Mouse (Mus musculus): ENCODE results near the gene Pgs1. TPM values are rescaled to one million over a fixed set of nuclear protein-coding genes. Genes with fewer than 3 reads are reported as not detected.
A peak's percentile ranks its signal among the peaks of the same experiment; 100 is the strongest.

The Pgs1 gene
- total RNA-seq, 1 experiment from 2014 or later, result 58.9 TPM

- DNase-seq, result peak; percentile 57
Observed at GRCm38 (mm10) chr11:118003176-118003575, 17.1 kb downstream of the Pgs1 start.

DNA sequence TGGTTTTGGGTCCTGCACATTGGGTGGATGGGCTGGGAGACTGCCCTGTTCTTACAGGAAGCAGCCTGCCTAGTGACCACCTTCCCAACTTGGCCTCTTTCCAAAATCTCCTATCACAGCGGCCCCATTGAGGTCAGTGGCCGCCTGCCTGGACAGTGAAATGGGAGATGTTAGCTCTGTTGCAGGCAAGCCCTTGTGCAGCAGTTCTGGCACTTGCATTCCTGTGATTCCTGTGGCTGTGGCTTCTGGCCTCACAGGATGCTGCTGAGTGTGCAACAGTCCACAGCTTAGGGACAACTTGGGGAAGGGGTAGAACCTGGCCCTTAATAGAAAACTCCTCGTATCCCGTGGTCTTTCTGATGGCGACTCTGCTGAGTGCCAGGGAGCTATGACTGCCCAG is 17.6 kb downstream of the Pgs1 start:
- DNase-seq, result no peak

- no peak for DNase-seq
Observed at GRCm38 (mm10) chr11:118004217-118004616, 18.1 kb downstream of the Pgs1 start.

- DNase-seq, result peak; percentile 30
Observed at GRCm38 (mm10) chr11:118007460-118008143, 21.5 kb downstream of the Pgs1 start.

DNA sequence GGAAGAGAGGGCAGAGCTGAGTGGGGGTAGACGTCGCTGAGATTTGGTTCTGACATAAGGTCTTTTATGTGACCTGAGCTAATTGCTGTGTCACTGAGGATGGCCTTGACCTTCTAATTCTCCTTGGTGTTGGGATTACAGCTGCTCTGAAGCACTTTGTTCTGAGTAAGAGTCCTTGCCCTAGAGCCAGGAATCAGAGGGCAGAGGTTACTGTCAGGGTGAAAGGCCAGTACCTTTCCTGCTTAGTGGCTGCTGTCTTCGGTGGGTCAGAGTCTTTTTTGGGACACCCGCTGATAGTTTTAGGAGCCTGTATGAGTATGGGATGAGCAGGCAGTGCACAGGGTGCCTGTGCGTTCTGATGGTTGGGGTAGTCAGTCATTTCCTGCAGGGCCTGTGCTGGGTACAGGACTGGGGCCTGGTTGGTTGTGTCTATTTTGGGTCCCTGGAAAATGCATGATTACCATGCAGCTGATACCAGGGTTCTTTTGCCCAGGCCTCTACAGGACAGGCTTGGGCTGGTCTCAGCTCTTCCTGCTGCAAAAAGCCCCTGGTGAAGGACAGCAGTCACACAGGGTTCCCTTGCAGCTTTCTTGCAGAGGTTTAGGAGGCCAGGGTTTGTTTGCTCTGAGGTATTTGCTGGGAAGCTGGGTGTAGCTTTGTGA is 22.2 kb downstream of the Pgs1 start:
- no peak for DNase-seq

DNA sequence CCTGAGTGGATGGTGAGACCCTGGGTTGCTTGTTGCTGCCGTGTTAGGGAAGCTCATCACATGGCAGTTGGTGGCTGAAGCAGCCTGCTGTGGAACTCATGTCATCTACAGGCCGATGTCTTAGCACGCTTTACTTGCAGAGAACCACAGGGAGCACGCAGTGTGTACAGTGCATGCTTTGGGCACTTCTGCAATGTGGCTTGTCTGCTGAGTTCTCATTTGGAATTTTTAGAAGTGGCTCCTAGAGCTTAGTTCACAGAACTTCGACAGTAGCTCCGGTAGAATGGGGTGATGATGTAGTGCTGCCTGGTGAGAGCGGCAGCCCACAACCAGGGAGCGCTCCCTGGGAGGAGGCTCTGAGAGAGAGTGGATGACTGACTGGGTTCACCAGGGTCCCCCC is 22.8 kb downstream of the Pgs1 start:
- no peak for DNase-seq

DNA sequence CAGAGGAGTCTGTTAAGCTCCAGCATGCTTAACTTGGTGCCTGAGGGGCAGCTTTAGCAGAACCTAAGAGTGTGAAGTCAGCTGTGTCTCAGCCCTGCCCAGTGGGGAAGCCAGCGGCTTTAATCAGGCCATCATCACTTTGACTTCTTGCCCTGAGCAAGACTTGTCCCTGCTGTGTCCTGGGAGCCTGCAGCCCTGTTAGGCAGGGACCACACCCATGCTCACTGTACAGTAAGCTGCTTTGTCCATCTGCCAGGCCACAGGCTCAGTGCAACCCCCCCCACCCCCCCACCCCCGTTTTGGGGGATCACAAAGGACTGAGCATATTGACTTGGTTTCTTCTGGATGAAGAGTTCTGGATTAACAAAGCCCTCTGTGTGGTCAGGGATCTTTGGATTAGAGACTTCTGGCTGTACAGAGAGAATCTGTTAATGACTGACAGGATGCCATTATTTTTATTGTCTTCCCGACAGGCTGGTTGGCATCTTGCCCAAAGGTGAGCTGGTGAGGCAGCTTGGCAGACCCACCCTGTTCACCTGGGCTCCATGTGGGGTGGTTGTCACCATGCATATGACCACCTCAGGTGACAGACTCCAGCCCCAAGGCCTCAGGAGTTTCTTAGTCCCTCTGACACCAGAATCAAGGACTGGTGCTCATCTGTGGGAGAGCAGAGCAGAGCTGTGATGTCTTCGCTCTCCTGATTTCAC is 23.9 kb downstream of the Pgs1 start:
- DNase-seq, result no peak

DNA sequence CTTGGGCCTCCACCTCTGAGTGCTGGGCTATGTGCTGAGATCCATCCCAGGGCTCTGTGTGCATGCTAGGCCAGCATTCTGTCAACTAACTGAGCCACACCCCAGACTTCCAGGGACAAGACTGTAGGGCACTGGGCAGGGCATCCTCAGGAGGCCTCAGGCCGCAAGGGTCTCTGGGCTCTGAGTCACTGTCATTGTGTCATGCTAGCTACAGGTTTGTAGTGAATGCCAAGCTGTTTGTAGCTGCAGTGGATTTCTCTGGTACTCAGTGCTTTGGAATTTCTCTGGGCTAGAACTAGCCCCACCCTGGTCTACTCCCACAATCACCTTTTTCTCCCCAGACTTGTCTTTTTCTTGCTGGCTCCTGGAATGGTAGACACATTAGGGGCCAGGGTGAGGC is 26.5 kb downstream of the Pgs1 start:
- DNase-seq, result no peak

- no peak for DNase-seq
Observed at GRCm38 (mm10) chr11:118013339-118013738, 27.2 kb downstream of the Pgs1 start.

DNA sequence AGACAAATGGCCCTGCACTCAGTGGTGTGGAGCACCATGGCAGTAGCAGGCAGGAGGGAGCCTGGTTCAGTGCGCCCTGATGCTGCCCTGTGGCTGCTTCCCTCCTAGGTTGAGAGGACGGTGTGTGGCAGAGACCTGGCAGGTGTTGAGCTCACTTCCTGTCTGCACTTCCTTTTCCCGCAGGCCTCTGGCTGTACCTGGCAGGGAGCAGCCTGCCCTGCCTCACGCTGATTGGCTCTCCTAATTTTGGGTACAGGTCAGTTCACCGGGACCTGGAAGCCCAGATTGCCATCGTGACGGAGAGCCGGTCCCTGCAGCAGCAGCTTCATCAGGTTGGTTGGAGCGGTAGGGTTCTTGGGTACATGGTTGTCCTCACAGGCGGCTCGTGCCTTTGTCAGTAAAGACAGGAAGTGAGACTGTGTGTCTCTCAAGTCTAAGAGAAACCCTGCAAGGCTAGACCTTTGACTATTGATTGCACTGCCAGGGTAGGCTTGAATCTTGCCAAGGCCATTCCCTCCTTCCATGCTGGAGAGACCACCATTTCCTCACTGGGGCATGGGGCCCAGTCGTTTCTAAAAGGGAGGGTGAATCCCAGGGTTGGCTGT is 28.4 kb downstream of the Pgs1 start:
- no peak for DNase-seq

GRCm38 (mm10) chr11:118015381-118016145 is 29.5 kb downstream of the Pgs1 start:
- DNase-seq, result no peak

DNA sequence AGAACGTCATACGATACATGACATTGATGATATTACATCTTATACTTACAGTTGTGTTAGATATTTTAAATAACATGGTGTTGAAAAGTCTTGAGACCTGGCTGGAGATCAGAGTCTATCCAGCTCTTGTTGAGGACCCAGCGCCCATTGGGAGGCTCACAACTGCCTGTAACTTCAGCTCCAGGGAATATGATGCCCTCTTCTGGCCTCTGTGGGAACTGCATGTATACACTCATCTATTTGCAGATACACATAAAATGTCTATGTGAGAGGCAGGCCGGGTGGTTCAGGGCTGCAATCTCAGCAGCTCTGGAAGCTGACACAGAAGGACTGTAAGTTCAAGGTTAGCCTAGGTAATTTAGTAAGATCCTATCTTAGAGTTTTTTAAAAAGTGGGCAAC is 32.2 kb downstream of the Pgs1 start:
- DNase-seq, result no peak

DNA sequence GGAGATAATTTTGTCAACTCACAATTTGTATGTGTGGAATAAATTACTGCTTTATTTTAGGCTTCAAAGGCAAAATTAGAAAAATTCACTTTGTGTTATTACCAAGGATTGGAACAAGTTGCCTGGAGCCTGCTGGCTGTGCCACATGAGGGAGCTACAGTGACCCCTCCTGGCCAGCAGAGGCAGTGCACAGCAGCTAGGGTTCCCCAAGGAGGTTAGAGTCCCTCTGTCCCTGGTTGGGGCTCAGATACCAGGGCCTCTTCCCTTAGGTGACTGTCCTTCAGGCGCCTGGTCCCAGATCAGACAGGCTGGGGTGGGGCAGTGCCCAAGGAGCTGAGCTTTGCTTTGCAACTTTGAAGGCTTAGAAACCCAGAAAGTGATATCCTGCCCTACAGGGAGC is 35.7 kb downstream of the Pgs1 start:
- DNase-seq, result peak; percentile 77

DNA sequence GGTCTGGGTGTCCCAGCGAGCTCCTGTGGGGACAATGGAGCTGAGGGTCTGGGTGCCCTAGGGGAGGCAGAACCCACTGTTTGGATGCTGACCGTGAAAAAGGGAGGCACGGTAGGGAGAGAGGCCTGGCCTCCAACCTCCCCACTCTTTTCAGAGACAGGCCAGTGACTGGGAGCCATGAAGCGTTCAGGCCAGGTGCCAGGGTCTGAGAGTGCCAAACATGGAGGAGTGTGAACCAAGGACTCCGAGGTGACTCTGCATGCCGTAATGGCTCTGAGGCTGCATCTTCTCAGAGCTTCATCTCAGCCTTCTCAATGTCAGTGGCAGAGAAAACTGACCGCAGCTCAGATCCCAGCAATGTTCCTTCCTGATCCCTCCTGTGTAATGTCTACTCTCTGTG is 37.4 kb downstream of the Pgs1 start:
- DNase-seq, result no peak

DNA sequence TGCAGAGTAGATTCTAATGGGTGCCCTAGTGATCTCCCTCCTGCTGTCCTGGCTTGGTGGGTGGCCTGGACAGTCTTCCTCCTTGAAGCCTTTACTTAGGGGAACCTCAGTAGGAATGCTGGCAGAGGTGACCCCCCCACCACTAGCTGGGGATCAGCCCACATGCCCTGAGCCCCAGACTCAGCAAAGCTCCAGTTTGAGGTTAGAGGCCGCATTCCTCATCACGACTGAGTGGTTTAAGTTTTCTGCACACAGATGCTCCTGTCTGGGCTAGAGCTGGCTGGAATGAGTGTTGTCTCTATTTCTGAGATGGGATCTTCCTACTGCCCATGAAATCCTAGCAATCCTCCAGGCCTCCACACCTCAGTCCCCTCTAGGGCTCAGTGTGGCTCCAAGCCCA is 38.0 kb downstream of the Pgs1 start:
- no peak for DNase-seq

- no peak for DNase-seq
Observed at GRCm38 (mm10) chr11:118029170-118029569, 43.1 kb downstream of the Pgs1 start.

- no peak for DNase-seq
Observed at GRCm38 (mm10) chr11:118031134-118031533, 45.0 kb downstream of the Pgs1 start.

GRCm38 (mm10) chr11:118034395-118034794 is 48.3 kb downstream of the Pgs1 start:
- no peak for DNase-seq

DNA sequence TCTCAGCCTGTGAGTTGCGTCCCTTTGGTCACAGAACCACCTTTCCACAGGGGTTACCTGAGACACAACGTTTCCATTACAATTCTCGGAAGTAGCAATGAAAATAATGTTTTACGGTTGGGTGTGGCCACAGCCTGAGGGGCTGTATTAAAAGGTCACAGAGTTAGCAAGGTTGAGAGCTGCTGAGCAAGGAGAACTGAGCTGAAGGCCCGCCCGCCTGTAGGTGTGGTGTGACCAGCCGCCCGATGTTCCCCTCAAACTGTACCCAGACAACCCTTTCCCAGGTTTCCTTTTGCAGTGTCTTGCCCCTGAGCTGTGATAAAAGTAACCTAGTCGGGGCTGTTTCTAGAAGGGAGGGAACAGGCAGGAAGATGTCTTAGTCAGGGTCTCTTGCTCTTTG is 49.0 kb downstream of the Pgs1 start:
- DNase-seq, result no peak

DNA sequence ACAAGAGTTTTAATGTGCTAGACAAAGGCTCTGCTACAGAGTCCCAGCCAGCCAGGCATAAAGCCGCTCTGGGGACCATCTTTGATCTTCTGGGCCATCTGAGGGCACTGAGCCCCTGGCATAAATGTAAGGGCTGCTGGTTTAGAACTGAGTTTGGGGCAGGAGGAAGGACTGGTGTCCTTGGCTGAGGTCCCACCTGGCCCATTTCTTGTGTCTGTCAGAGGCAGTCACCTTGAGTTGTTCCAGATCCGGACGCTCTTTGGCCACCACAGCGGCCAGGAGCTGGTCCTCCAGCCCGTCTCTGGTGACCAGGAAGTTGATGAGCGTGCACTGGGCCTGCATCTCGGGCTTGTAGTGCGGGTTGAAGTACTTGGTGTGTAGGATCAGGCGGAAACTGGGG is 56.7 kb downstream of the Pgs1 start:
- DNase-seq, result no peak

DNA sequence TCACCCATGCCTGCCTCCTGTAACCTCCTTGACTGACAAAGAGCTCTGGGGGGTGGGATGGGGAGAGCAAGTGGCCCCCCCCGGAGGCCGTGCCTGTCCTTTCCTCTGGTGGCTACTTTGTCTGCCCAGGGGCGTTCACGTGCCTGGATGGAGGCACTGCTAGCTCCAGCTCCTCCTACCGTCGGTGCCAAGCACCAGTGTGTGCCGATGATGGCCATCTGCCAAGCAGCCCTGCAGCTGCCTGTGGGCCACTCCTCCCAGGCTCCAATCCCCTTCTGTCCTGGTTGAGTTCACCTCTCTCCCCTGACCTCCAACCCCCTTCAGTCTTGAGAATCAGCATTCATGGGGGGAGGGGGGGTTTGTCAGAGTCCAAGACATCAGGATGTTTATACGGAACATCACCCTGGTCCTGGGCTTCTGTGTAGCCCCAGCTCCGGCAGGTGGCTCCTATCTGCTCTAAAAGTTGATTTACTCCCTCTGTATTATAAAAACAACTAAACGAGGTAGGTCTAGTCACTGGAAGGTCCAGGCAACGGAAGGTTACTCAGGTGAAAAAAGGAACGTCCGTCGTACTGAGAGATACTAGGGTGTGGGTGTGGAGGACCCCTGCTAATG is 57.3 kb downstream of the Pgs1 start:
- peak; percentile 58 for DNase-seq

DNA sequence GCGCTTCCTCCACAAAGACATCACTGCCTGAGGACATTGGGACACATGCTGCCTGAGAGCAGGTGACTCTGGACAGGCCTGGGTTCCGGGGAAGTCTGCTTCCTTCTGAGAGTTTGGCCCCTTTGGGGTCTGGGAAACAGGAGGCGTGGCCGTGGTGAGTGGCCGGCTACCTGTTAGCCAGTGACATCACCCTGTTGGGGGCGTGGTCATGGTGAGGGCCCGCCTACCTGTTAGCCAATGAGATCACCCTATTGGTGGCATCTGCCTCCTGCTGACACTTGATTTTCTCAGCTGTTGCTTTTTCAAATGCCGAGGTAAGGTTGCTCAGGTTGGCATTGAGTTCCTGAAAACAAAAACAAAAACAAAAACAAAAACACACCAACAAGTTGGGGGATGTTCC is 63.5 kb downstream of the Pgs1 start:
- no peak for DNase-seq

All from adrenal gland, postnatal 25 days (tissue).